Mouse (Mus musculus) CH12.LX (cell line): ENCODE results near the gene Cip2a. TPM values are rescaled to one million over a fixed set of nuclear protein-coding genes. Genes with fewer than 3 reads are reported as not detected.

ENCODE experiments used
- polyA plus RNA-seq: library from polyadenylated mRNA; unstranded; fragments of >175 nt; gene quantifications from 2 replicates; pipeline ENCODE4 v1.2.1, GENCODE M21; 2012; ENCODE audit warnings: low read depth; ENCODE audit not compliant: insufficient read length
- total RNA-seq, 2 experiments: library from RNA; depleted of rRNA; stranded (reverse); fragments of 300-350 nt in 1 of 2; fragments of >200 nt in 1 of 2; gene quantifications; 2 replicates each; pipeline ENCODE4 v1.2.3; 2012 to 2014

Gene Cip2a
- total and polyA plus RNA-seq, 3 experiments: 26.0 to 86.0 (median 82.5) TPM

Other genes starting within 250 kb of the Cip2a start
- not detected in 2 replicates for gene Trat1, start 222.2 kb upstream of the Cip2a start, total RNA-seq (2012; rRNA removed)
- not detected in 2 replicates for gene Trat1, start 222.2 kb upstream of the Cip2a start, total RNA-seq (2014; rRNA removed)
- gene Trat1, start 222.2 kb upstream of the Cip2a start, polyA plus RNA-seq: not detected in 2 replicates
- not detected in 2 replicates for gene Retnlb, start 177.3 kb upstream of the Cip2a start, total RNA-seq (2012; rRNA removed)
- gene Retnlb, start 177.3 kb upstream of the Cip2a start, total RNA-seq (2014; rRNA removed): not detected in 2 replicates
- not detected in 2 replicates for gene Retnlb, start 177.3 kb upstream of the Cip2a start, polyA plus RNA-seq
- not detected in 2 replicates for gene Retnla, start 151.6 kb upstream of the Cip2a start, total RNA-seq (2012; rRNA removed)
- gene Retnla, start 151.6 kb upstream of the Cip2a start, total RNA-seq (2014; rRNA removed): not detected in 2 replicates
- gene Retnla, start 151.6 kb upstream of the Cip2a start, polyA plus RNA-seq: not detected in 2 replicates
- gene Retnlg, start 121.6 kb upstream of the Cip2a start, total RNA-seq (2012; rRNA removed): not detected in 2 replicates
- gene Retnlg, start 121.6 kb upstream of the Cip2a start, total RNA-seq (2014; rRNA removed): not detected in 2 replicates
- not detected in 2 replicates for gene Retnlg, start 121.6 kb upstream of the Cip2a start, polyA plus RNA-seq
- 15.2 and 17.0 TPM in 2 replicates for gene Dzip3, start within 50 bp of the Cip2a start, total RNA-seq (2012; rRNA removed)
- gene Dzip3, start within 50 bp of the Cip2a start, total RNA-seq (2014; rRNA removed): 31.6 and 34.4 TPM in 2 replicates
- gene Dzip3, start within 50 bp of the Cip2a start, polyA plus RNA-seq: 14.4 and 17.0 TPM in 2 replicates
- gene Myh15, start 63.3 kb downstream of the Cip2a start, total RNA-seq (2012; rRNA removed): under 0.01 TPM in 1 of 2 replicates, not detected in the other
- gene Myh15, start 63.3 kb downstream of the Cip2a start, total RNA-seq (2014; rRNA removed): 0.07 TPM in 1 of 2 replicates, not detected in the other
- 0.07 TPM in 1 of 2 replicates, not detected in the other for gene Myh15, start 63.3 kb downstream of the Cip2a start, polyA plus RNA-seq